Mouse (Mus musculus) neutrophil, adult 83 days (primary cell): Measurements from ENCODE around the gene Olfr180. TPM values are rescaled to one million over a fixed set of nuclear protein-coding genes. Genes with fewer than 3 reads are reported as not detected.

Experiments used
- total RNA-seq, 2 experiments: library from RNA; stranded (reverse); gene quantifications; one replicate each; pipeline ENCODE4 v1.2.4; 2023

Olfr180 gene
- not detected for total RNA-seq

DNA sequence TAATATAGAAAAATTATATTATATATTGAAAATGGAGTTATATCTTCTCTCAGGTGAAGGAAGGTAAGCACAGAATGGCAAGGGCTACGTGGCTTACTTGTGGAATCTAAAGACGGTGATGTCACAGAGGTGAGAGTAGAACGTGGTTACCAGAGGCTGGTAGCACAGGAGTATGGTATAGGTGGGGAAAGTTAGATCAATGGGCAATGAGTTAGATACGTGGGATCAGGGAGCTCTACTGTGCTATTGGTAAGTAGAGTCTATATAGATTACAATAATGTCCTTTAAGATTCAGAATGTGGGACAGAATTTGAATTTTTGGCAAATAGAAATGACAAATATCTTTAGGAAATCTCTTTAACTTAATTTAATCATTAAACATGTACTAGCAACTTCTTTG lies at the start of gene Olfr180:
TSS of gene Olfr180 (minus strand) at position 101 of the 400 bp plus-strand sequence.

GRCm38 (mm10) chr16:58928655-58929054 lies 537 bp downstream of the Olfr180 start, which contains the start of gene Olfr181:
Gene Olfr181 (minus strand): TSS chr16:58928755.

DNA sequence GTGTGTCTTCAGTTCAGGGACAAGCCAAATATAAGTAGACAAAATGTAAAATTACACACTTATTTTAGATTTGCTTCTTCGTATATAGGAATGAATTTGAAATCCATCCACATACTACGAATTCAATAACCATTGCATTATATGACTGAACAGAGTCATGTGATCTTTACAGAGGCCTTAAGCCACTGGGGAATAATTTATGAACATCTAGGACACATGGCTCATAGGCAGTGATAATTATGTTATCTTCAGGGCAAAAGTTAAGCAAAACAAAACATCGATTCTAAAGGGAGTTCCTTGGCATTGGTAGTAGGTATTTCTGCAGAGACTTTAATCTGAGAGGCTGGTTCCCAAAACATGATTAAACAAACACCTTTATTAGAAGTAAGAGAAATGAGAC lies 37.2 kb downstream of the Olfr180 start, which contains the start of gene Olfr178:
TSS of gene Olfr178 (minus strand) at position 101 of the 400 bp plus-strand sequence.

GRCm38 (mm10) chr16:58874668-58875067 lies 54.5 kb downstream of the Olfr180 start, which contains the start of gene Olfr177:
Gene Olfr177 (minus strand): TSS chr16:58874768.

Other genes starting within 250 kb of the Olfr180 start
- gene Gpr15, start 210.3 kb downstream of the Olfr180 start, total RNA-seq: 1 to 10 TPM in 1 of 2 experiments, under 1 TPM in 1; 0.55 to 1.3 TPM
- 10 to 100 TPM; 25.8 to 29.7 TPM for gene Cldnd1, start 201.5 kb downstream of the Olfr180 start, total RNA-seq
- gene Olfr172, start 166.2 kb downstream of the Olfr180 start, total RNA-seq: not detected
- gene Olfr173, start 129.1 kb downstream of the Olfr180 start, total RNA-seq: not detected
- gene Olfr175-ps1, start 102.6 kb downstream of the Olfr180 start, total RNA-seq: not detected
- not detected for gene Olfr177, start 54.6 kb downstream of the Olfr180 start, total RNA-seq
- not detected for gene Olfr178, start 37.3 kb downstream of the Olfr180 start, total RNA-seq
- gene Olfr181, start 637 bp downstream of the Olfr180 start, total RNA-seq: not detected
- gene Olfr183, start 66.0 kb upstream of the Olfr180 start, total RNA-seq: not detected
- gene Olfr186, start 100.9 kb upstream of the Olfr180 start, total RNA-seq: not detected
- gene Olfr187, start 110.4 kb upstream of the Olfr180 start, total RNA-seq: not detected
- not detected for gene Olfr190, start 148.6 kb upstream of the Olfr180 start, total RNA-seq
- gene Olfr191, start 160.4 kb upstream of the Olfr180 start, total RNA-seq: not detected
- gene Olfr193, start 182.5 kb upstream of the Olfr180 start, total RNA-seq: not detected
- gene Olfr194, start 191.7 kb upstream of the Olfr180 start, total RNA-seq: not detected
- not detected for gene Olfr195, start 217.7 kb upstream of the Olfr180 start, total RNA-seq
- gene Olfr196, start 241.1 kb upstream of the Olfr180 start, total RNA-seq: not detected